In genomic region chr12:119386650-119387049, GRCm38 (mm10) we compare ENCODE assay signal across 23 mouse cellular contexts.
DNase-seq lines count a peak whose midpoint lies in the region; ATAC-seq and TF ChIP-seq lines count a peak whose summit lies in the region.
"Had no signal": no experiment of that assay in that cellular context is flagged by ENCODE, and none has a peak within 500 bp of the region (broad histone marks: within the 10 kb centered on the region; RNA-seq: fewer than 3 reads in every experiment).

No protein-coding gene starts in this region.

- H3K79me3 ChIP-seq in C2C12 (ENCODE audit: low read depth) = no peaks in the 10 kb centered on the region

- no peak overlapping the region for H3ac ChIP-seq in C2C12 (ENCODE audit: control insufficient read depth, insufficient read length, low read depth)

- H3K4me2 ChIP-seq in intestine, postnatal 0 days (replicated peaks; ENCODE audit: low read depth) = no peak overlapping the region
- H3K4me2 ChIP-seq: hindbrain, embryonic 14.5 days had no signal

- no peak overlapping the region for H3K9ac ChIP-seq in intestine, postnatal 0 days (ENCODE audit: low read depth, low read length)
- H3K9ac ChIP-seq: hindbrain, embryonic 14.5 days had no signal

- H3K79me2 ChIP-seq in C2C12 (ENCODE audit: control insufficient read depth, insufficient read depth) = no peaks in the 10 kb centered on the region

- no peaks in the 10 kb centered on the region for H3K36me3 ChIP-seq in C2C12 (ENCODE audit: control insufficient read depth, insufficient read depth)
- H3K36me3 ChIP-seq in intestine, postnatal 0 days (ENCODE audit: control insufficient read depth, insufficient read depth) = no peaks in the 10 kb centered on the region
- H3K36me3 ChIP-seq: embryonic facial prominence, embryonic 10.5 days; forebrain, embryonic 10.5 days; heart, embryonic 10.5 days; hindbrain, embryonic 10.5 days had no signal

- peaks cover 4% of the 10 kb centered on the region for H3K4me1 ChIP-seq in intestine, postnatal 0 days (replicated peaks; ENCODE audit: control insufficient read depth, insufficient read depth, low read length)
- H3K4me1 ChIP-seq: embryonic facial prominence, embryonic 10.5 days; forebrain, embryonic 10.5 days; heart, embryonic 10.5 days; hindbrain, embryonic 10.5 days had no signal

- H3K9me3 ChIP-seq in intestine, postnatal 0 days (ENCODE audit: control insufficient read depth) = no peaks in the 10 kb centered on the region
- H3K9me3 ChIP-seq: embryonic facial prominence, embryonic 10.5 days; forebrain, embryonic 10.5 days; heart, embryonic 10.5 days; hindbrain, embryonic 10.5 days had no signal

- H3K27ac ChIP-seq in intestine, postnatal 0 days (ENCODE audit: low read depth, low read length) = no peak overlapping the region
- H3K27ac ChIP-seq: embryonic facial prominence, embryonic 10.5 days; forebrain, embryonic 10.5 days; gastrocnemius, adult 2 months; heart, embryonic 10.5 days; hindbrain, embryonic 10.5 days; hindbrain, embryonic 14.5 days had no signal

- ATAC-seq in hematopoietic stem cell, adult 5-6 weeks (replicated peaks in 1 of 2; ENCODE audit: insufficient read depth in 1 of 2, low FRiP score in 2 of 2, low TSS enrichment in 1 of 2, low read depth in 1 of 2, poor library complexity in 2 of 2, severe bottlenecking in 2 of 2) = peak; percentile 3 to 4; a peak in 1 of 4 replicates
- ATAC-seq in intestine, postnatal 0 days = peak; percentile 62; the same call in 1 of the 2 replicates
- ATAC-seq: forebrain, embryonic 14.5 days had no signal

- H3K27me3 ChIP-seq in C2C12 (ENCODE audit: control insufficient read depth, insufficient read depth, insufficient read length) = no peaks in the 10 kb centered on the region
- H3K27me3 ChIP-seq in intestine, postnatal 0 days (replicated peaks; ENCODE audit: control insufficient read depth, insufficient read depth, low read length) = no peaks in the 10 kb centered on the region

- TF ChIP-seq CTCF in C2C12 (IDR thresholded peaks at IDR 0.05; ENCODE audit: control insufficient read depth, insufficient read depth, insufficient read length) = no peak
- TF ChIP-seq CTCF in intestine, postnatal 0 days (IDR thresholded peaks at IDR 0.05; ENCODE audit: low read depth) = no peak

- WGBS in intestine, postnatal 0 days = 26% methylated on average over 2 of the region's 2 CpGs

- no peak overlapping the region for H3K4me3 ChIP-seq in C2C12 (ENCODE audit: insufficient read depth, poor library complexity, severe bottlenecking)
- H3K4me3 ChIP-seq in intestine, postnatal 0 days (ENCODE audit: low read depth, low read length) = no peak overlapping the region
- H3K4me3 ChIP-seq: embryonic facial prominence, embryonic 10.5 days; erythroblast, embryonic 14.5 days; forebrain, embryonic 10.5 days; gastrocnemius, adult 2 months; heart, embryonic 10.5 days; hindbrain, embryonic 10.5 days had no signal

- no peak for DNase-seq in heart, adult 9 months (ENCODE audit: low spot score in 2 of 2)
- DNase-seq in right cerebral cortex, adult 2 months (ENCODE audit: low spot score in 2 of 2) = no peak
- DNase-seq in spleen, postnatal 10 days (ENCODE audit: low spot score in 2 of 2) = no peak
- DNase-seq in kidney, adult 8-10 months = no peak
- DNase-seq: adrenal gland, postnatal 10 days; cerebellum, adult 11-12 months; cerebellum, adult 9-10 months; cerebellum, postnatal 25 days; gastrocnemius, adult 2 months; gastrocnemius, postnatal 36 days; heart, adult 11 months; heart, postnatal 10 days; kidney, adult 2 months had no signal

TF ChIP-seq in C2C12, 6 proteins besides CTCF, POLR2A, EP300 and RAD21:
- TF ChIP-seq FOSL1 (IDR thresholded peaks at IDR 0.05; ENCODE audit: insufficient read depth, low read length, poor library complexity, severe bottlenecking) (peak; percentile 56), MYOD1 (IDR thresholded peaks at IDR 0.05; ENCODE audit: control insufficient read depth, insufficient read length, low read depth) (peak; percentile 99), MAX (IDR thresholded peaks at IDR 0.05) (peak; percentile 28), CEBPB (IDR thresholded peaks at IDR 0.05; ENCODE audit: low read depth) (no peak), USF1 (IDR thresholded peaks at IDR 0.05; ENCODE audit: low read depth) (peak; percentile 44)
TF ChIP-seq in C2C12: peak in this region for 4.
